Mouse (Mus musculus) right cerebral cortex, postnatal 25 days (tissue): ENCODE measurements around the gene Siglece.
A peak's percentile ranks its signal among the peaks of the same experiment; 100 is the strongest.

ENCODE experiments used
- DNase-seq: peaks from one replicate; pipeline ENCODE4 v3.0.0; 2022

Gene Siglece

DNA sequence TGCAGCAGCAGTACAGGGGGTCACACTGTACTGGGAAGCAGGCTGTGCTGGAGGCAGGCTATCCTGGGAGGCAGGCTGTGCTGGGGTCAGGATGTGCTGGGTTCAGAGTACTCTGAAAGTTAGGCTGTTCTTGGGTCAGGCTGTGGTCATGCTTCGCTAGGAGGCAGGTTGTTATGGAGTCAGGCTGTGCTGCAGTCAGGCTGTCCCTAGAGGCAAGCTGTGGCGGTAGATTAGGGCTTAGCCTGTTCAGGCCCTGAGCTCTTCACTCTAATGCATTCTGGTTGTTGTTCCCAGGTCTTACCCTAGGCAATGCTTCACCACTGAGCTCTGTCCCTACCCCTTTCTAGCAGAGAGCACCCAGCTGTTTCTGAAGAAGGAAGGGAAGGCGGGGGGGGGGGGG lies 34.9 kb downstream of the Siglece start:
- DNase-seq = no peak

DNA sequence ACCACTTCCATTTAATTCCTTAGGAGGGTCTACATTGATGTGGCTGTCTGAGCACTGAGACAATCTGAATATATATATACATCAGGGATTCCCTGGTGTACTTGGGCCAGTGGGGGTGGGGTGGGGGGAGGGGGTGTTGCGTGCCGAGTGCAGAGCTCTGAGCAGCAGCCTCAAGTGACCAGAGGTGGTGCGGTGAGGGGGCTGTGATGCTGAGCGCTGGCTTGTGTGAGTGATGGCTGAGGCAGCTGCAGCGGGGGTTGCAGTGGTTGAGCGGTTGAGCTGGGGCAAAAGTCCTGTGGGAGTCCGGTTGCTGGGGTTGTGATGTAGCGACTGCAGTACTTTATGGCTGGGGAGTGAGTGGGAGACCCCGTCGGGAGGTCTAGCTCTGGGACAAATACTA lies 36.1 kb downstream of the Siglece start:
- no peak for DNase-seq

- DNase-seq = no peak
These were observed 37.0 kb downstream of the Siglece start for GRCm38 (mm10) chr7:43622927-43623326.

- DNase-seq = no peak
These were observed 46.0 kb downstream of the Siglece start for GRCm38 (mm10) chr7:43613816-43614551.

GRCm38 (mm10) chr7:43608316-43608824 lies 51.6 kb downstream of the Siglece start:
- no peak for DNase-seq

DNA sequence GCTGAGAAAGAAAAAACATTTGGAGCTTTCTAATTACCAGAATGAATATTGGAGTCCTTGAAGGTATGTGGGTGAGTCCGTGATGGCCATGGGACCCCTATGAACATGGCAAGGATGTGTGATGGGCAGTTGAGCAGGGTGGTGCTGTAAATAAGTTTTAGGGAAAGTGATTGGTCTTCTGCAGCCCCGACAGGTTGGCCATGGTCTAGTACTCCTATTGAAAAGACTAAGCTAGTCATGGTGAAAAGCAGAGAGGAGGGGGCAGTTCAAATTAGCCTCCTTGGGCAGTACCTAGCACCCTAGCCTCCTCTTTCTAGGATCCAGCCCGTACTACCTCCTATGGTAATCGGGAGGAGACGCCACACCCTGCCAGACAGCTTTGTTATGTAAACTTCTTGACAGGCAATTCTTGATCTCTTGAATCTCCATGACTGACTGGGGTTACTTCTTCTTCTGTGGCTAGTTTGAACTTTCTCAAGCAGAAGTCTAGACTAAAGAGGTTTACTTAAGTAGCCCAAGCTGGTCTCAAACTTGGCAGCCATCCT lies 52.1 kb downstream of the Siglece start:
- no peak for DNase-seq

DNA sequence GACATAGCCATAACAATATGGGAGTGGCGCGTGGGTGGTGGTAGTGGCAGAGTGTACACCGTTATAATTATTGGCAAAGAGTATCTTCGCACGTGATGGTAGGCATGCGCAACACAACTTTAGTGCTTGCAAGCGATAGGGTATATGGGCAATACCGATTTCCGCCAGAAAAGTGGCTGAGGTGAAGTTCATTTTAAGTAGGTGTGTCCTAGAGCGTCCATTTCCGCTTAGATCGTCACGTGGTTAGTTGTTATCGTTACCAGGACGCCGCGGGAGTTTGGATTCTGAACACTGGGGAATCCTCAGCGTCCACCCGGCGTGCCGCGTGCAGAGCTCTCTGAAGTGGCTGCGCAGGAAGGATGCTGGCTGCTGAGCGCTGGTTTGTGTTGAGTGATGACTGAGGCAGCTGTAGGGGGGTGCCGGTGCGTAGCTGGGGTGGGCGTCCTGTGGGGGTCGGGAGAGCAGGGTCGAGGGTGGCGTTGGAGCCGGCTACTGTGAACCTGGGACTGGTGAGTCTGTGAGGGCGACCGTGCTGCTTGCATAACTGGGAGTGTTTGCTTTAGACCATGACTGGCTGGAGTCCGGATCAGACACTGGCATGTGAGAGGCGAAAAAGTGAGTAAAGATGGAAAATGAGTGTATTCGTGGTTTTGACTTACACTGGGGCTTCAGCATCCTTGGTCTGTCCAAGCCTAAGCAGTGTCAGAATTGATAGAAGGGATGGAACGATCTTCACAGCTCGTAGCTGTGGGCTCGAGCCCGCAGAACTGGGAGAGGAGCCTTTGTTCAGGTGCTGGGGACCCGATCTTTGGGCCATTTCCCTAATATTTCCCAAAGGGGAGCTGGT lies 52.8 kb downstream of the Siglece start, which contains the start of gene Zfp819:
Gene Zfp819, plus strand, starts transcription at position 274 of the 847 bp plus-strand sequence.
- peak; percentile 70 for DNase-seq

DNA sequence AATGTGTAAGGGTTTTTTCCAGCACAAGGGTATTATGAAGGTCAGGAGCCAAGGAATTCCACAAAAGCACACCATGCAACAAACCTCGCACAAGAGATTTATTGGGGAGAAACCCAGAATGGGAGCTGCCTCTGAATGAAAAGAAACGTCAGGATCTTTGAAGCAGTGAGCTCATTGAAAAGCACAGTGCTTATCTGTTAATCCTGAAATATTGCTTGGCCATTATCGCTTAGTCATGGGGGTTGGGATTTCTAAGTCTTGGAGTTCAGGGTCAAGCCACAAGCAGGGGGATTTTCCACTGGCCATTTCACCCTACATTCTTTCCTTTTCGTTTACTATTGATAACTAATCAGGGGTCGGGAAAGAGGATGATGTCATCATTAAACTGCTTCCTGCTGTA lies 58.1 kb downstream of the Siglece start:
- DNase-seq = no peak
